Mouse (Mus musculus) natural killer cell, adult 2 months (primary cell): ENCODE results near the gene Gas2l1.
A peak's percentile ranks its signal among the peaks of the same experiment; 100 is the strongest.

Experiments used
- DNase-seq, 2 experiments: peaks; one replicate each; pipeline ENCODE4 v3.0.0; 2022; ENCODE audit warnings: low spot score in 2 of 2

Gas2l1 gene

GRCm38 (mm10) chr11:5042645-5043381 lies 22.3 kb downstream of the Gas2l1 start:
- no peak for DNase-seq

GRCm38 (mm10) chr11:5041144-5041780 lies 23.9 kb downstream of the Gas2l1 start:
- DNase-seq, result no peak

DNA sequence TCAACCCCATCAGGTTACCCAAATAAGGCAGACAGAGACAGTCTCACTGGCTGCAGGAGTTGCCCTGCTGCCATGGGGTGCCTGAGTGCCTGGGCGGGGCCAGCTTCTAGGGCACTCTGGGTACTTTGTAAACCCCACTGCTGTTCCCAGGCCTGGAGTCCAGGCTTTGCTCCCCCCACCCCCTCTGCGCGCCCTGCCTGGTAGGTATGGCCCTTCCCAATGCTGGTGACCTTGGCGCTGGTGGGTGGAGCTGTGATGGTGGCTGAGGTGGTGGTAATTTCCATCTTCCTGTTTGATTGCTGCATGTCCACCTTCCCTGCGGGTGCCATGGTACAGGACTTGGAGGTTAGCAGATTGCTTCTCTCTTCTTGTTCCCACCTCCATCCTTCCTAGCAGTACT lies 24.5 kb downstream of the Gas2l1 start:
- DNase-seq, result no peak

DNA sequence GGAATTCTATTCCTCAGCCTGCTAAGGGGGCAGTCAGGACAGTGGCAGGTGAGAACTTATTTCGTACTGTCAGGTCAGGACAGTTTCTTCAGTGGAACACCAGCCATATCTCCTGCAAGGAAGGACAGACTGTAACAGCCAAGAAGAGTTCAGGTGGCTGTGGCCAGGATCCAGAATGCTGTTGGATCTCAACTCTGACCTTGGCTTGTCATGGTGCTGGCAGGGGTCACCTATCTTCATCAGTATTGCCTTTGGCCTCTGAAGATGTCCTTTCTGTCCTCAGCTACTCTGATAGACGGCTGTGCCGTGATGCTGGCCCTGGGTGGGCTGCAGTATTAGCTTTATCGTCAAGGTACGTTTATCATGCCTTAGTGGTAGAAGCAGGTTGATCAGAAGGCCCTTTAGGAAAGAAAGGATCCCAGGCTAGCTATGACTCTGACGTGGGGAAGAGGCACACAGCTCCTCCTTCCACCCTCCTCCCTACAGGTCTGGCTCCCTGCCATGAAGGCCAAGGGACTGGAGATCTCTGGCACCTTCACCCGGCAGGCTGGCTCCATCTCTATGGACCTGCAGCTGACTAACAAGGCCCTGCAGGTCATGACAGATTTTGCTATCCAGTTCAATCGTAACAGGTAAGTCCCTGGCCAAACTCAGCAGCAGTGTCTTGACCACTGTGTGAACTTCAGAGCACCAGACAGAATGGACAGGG lies 27.8 kb downstream of the Gas2l1 start:
- no peak for DNase-seq

DNA sequence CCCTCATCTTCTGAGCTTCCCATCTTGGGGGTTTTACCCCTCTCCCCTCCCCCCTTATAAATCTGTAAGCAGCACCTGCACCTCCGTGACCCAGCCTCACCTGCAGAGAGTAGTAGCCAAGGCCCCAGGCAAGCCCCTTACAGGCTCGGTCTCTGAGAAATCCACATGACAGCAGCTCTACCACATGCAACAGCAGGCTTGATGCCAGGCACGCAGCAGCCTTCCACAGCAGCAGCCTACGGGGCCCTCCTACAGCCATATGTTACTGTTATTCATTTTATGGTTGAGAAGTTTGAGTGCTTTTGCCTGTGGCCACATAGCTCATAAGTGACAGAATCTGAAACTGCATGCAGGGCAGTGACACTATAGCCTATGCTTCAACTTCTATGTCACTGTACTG lies 29.7 kb downstream of the Gas2l1 start:
- no peak for DNase-seq

- DNase-seq, result no peak
Measured at GRCm38 (mm10) chr11:5033136-5033535, 32.0 kb downstream of the Gas2l1 start.

DNA sequence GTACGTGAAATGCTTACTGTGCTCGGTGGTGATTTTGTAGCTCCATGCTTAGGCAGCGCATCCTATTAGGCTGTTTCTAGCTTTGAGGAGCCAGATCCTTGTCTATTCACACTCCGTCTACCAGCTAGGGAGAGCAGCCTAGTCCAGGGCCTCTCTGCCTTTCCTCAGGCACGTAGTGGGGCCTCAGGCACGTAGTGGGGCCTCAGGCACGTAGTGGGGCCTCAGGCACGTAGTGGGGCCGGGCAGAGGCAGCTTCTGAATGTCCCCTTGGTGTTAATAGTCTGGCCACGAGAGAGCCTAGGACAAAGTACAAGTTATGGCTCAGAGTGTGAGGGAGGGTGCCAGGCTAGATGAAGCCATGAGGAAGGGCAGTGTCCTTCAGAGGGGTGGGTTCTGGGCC lies 32.4 kb downstream of the Gas2l1 start:
- DNase-seq, result no peak

GRCm38 (mm10) chr11:5028228-5028627 lies 36.9 kb downstream of the Gas2l1 start:
- no peak for DNase-seq

DNA sequence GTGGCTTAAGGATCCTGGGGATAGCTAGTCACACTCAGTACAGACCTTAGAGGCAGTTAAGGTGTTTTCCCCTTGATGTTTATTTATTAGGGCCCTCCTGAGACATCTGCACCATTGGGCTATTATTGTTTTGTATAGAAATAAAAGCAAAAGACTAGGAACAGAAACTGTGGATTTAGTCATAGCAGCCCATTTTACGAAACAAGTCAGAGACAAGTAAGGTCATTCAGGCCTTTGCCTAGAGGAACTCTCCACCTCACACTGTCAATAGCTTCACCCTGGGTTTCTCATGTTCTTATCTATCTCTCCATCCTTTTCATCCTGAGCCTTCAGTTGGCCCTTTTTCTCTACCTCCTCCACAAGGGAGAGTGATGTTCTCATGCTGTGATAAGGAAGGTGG lies 40.0 kb downstream of the Gas2l1 start:
- DNase-seq, result no peak

- no peak for DNase-seq
Measured at GRCm38 (mm10) chr11:5017506-5017905, 47.6 kb downstream of the Gas2l1 start.

DNA sequence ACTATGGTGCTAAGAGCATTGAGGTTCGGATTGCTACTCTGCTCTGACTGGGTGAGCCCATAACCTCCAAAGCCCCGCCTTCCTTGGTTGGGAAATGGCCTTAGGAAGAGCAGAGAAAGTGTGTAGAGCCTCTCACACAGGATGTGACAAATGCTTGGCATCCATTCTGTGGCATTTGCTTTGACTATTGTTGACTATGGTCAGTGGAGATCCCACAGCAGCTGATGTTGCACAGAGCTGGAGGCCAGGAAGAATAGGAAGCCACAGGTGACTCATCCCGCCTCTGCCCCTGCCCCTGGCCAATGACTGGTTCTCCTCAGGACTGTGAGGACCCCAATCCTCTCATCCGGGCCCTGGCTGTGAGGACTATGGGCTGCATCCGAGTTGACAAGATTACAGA lies 48.8 kb downstream of the Gas2l1 start:
- no peak for DNase-seq

- DNase-seq, result peak; percentile 7 to 33
Measured at GRCm38 (mm10) chr11:5015720-5016119, 49.4 kb downstream of the Gas2l1 start.

- no peak for DNase-seq
Measured at GRCm38 (mm10) chr11:5012213-5012715, 52.9 kb downstream of the Gas2l1 start.

DNA sequence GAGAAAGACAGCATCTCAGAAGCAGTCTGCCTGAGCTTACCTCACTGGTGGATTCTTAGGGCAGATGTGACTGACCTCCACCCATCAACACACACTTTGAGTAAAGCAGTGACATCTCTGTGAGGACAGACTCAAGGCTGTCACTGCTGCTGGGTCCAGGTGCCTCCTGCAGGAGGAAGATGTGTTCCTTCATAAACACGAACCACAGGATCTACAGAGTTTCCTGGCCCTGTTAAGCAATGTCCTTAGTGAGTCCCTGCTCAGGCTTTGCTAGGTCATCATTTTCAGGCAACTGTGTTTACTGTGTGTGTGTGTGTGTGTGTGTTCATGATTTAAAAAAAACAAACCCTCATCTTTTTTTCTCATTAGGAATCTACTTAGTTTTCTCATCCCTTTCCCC lies 53.6 kb downstream of the Gas2l1 start:
- no peak for DNase-seq

GRCm38 (mm10) chr11:5010205-5010604 lies 54.9 kb downstream of the Gas2l1 start:
- no peak for DNase-seq

- DNase-seq, result no peak
Measured at GRCm38 (mm10) chr11:5009354-5010074, 55.6 kb downstream of the Gas2l1 start.

DNA sequence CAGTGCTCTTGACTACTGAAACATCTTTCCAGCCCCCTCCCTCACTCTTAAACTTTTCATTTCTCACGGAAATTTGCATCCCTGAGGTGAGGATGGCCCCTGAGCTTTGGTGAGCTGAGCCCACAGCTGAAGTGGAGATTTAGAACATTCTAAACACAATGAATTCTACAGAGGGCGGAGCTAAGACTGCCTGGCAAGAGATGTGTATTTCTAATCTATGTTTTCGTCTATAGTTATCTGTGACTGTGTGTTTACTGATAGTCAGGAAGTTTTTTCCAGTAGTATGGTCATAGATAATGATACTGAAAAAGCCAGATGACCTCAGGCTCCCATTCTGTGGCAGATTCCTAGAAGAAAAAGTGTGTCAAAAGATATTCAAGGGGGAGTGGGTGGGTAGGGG lies 56.3 kb downstream of the Gas2l1 start:
- no peak for DNase-seq

GRCm38 (mm10) chr11:5007186-5007585 lies 57.9 kb downstream of the Gas2l1 start:
- no peak for DNase-seq

DNA sequence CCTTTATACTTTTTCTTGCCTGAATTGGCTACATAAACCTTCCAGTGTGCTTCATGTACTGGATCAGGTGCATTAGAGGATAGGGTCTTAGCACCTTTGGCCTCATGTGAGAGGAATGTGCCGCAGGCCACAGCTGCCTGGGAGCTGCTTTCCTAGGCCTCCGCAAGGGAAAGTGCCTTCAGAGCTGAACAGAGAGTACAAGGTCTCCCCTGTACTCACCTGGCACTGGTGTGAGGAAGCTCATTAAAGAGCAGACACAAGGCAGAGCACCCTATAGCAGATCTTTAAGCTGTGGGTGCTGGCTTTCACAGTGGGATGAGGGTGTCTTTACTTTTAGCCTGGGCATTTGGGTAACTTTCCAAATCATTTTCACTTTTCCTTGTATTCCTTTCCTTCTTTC lies 59.6 kb downstream of the Gas2l1 start:
- DNase-seq, result no peak
